Mouse (Mus musculus) heart, embryonic 10.5 days (tissue): ENCODE data around the gene Map2k4. TPM values are rescaled to one million over a fixed set of nuclear protein-coding genes. Genes with fewer than 3 reads are reported as not detected.
A peak's percentile ranks its signal among the peaks of the same experiment; 100 is the strongest.

Source experiments
- DNase-seq: peaks from one replicate; pipeline ENCODE4 v3.0.0-alpha.2; 2017; ENCODE audit warnings: low spot score
- H3K27ac ChIP-seq: fragments of 300-500 bp; sonication (generic); 2 replicates; pipeline ENCODE4 v1.5.1; 2016; ENCODE audit warnings: mild to moderate bottlenecking
- H3K27me3 ChIP-seq: fragments of 300-500 bp; sonication (generic); 2 replicates; pipeline ENCODE4 v1.6.1; 2016; ENCODE audit warnings: mild to moderate bottlenecking; ENCODE audit not compliant: poor library complexity, insufficient read depth, severe bottlenecking
- H3K36me3 ChIP-seq: fragments of 300-500 bp; sonication (generic); 2 replicates; pipeline ENCODE4 v1.6.1; 2016; ENCODE audit warnings: mild to moderate bottlenecking, moderate library complexity
- H3K4me1 ChIP-seq: fragments of 300-500 bp; sonication (generic); 2 replicates; pipeline ENCODE4 v1.6.1; 2016; ENCODE audit warnings: mild to moderate bottlenecking
- H3K4me3 ChIP-seq: fragments of 300-500 bp; sonication (generic); 2 replicates; pipeline ENCODE4 v1.5.1; 2016; ENCODE audit warnings: mild to moderate bottlenecking, moderate library complexity
- H3K9me3 ChIP-seq: fragments of 300-500 bp; sonication (generic); 2 replicates; pipeline ENCODE4 v1.6.1; 2016; ENCODE audit warnings: mild to moderate bottlenecking, moderate library complexity
- WGBS: fragments of 180-500 bp; shearing (Covaris S2); methylation state at CpG from one replicate; pipeline ENCODE4 v1.1.7; 2016; 5-methylcytosine and 5-hydroxymethylcytosine counted together
- polyA plus RNA-seq: library from polyadenylated mRNA; unstranded; fragments of >200 nt; fragmentation: Nextera tagmentation; extraction: Ambion mirVana; gene quantifications from 2 replicates; pipeline ENCODE4 v1.2.1, GENCODE M21; 2016

The Map2k4 gene
- 70.3 and 71.2 TPM in 2 replicates for polyA plus RNA-seq

GRCm38 (mm10) chr11:65788154-65788553 is at the start of gene Map2k4:
Gene Map2k4 (minus strand): TSS chr11:65788297.
- H3K36me3 ChIP-seq = no peaks in the 10 kb centered on the region
- DNase-seq = peak; percentile 98
- 0% methylated on average over 36 of the region's 36 CpGs for WGBS

DNA sequence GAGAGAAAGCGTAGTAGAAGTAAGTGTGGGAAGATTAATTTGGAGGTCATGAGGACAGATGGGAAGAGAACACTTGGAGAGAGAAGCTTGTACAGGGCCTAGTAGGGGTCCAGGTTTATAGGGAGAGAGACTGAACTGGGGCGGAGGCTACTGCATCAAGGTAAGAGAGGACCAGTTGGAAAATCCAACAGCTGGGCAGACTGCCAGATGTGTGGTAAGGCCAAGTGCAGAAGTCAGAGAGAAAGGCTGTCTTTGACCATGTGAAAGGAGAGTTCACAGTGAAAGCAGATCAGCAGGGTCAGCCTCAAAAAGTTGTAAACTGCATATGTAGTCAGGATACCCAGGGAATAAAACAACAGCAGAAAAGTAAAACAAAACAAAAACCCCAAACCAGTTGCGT is 36.5 kb upstream of the Map2k4 start:
- peaks cover 60% of the 10 kb centered on the region for H3K36me3 ChIP-seq
- H3K4me3 ChIP-seq = no peak overlapping the region
- no peak overlapping the region for H3K27ac ChIP-seq
- no peaks in the 10 kb centered on the region for H3K4me1 ChIP-seq
- DNase-seq = no peak
- no peaks in the 10 kb centered on the region for H3K27me3 ChIP-seq
- 90% methylated on average over 3 of the region's 3 CpGs for WGBS
- H3K9me3 ChIP-seq = no peaks in the 10 kb centered on the region

More at GRCm38 (mm10) chr11:65788154-65788553, at the start of gene Map2k4:
- Histone ChIP-seq H3K4me1 (peaks cover 17% of the 10 kb centered on the region), H3K4me3 (peak within 1 kb of the TSS; percentile 98), H3K27ac (peak within 1 kb of the TSS; percentile 99), H3K9me3 (no peaks in the 10 kb centered on the region), H3K27me3 (no peaks in the 10 kb centered on the region)

DNA sequence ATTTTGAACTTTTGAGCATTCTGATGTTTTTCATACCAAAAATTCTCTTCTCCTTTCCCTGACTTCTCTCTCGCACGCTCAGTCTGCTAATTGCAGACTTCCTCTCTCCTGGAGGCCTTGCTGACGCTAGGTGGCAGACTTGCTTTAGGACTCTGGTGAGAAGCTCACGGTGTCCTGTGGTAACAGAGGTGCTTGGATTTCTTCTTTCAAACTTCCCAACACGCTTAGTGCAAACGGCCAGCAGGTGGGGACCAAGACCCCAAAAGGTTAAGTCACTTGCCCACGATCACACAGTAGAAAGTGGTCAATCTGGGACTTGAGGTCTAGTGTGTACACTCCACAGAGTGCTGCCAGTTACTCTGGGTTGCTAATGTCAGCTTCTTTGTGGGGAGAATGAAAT is 32.8 kb upstream of the Map2k4 start:
- Histone ChIP-seq H3K36me3 (peaks cover 50% of the 10 kb centered on the region), H3K9me3 (no peaks in the 10 kb centered on the region), H3K4me1 (no peaks in the 10 kb centered on the region), H3K27ac (no peak overlapping the region), H3K4me3 (no peak overlapping the region), H3K27me3 (no peaks in the 10 kb centered on the region)
- WGBS = 15% methylated on average over 7 of the region's 7 CpGs
- no peak for DNase-seq

DNA sequence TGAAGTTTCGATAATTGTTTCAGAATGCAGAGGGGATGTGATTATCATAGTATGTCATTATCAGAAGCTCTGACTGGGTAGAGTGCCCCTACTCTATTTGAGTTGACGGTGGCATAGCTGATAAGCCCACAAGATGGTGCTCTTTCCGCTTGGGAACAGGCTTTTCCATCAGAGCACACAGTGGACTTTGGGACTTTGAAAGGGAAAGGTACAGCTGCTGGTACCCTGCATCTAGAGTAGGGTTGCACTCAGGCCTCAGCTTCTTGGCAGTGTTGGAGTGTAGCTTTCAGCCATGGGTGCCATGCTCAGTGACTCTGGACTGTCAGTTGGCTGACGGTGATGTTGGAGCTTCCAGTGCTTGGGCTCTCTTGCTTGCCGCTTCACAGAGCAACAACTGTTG is 32.2 kb upstream of the Map2k4 start:
- H3K27me3 ChIP-seq = no peaks in the 10 kb centered on the region
- 68% methylated on average over 5 of the region's 5 CpGs for WGBS
- H3K36me3 ChIP-seq = peaks cover 55% of the 10 kb centered on the region
- H3K4me1 ChIP-seq = no peaks in the 10 kb centered on the region
- no peaks in the 10 kb centered on the region for H3K9me3 ChIP-seq
- H3K27ac ChIP-seq = no peak overlapping the region
- no peak for DNase-seq
- H3K4me3 ChIP-seq = no peak overlapping the region

DNA sequence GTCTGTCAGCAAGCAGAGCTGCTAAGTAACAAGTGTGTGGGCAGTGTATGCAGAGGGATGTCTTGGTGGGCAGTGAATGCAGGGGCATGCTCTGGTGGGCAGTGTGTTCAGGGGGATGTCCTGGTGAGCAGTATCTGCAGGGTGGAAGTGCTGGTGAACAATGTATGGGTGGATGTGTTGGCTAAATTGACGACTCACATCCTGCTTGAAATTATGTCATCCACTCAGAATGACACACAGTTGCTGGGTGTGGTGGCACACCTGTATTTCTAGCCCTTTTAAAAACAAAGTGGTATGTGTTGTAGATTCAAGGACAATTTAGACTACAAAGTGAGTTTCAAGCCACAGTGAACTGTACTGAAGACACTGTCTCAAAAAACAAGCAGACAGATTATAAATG is 30.1 kb upstream of the Map2k4 start:
- no peak for DNase-seq
- no peak overlapping the region for H3K27ac ChIP-seq
- peaks cover 53% of the 10 kb centered on the region for H3K36me3 ChIP-seq
- no peak overlapping the region for H3K4me3 ChIP-seq
- H3K4me1 ChIP-seq = no peaks in the 10 kb centered on the region
- no peaks in the 10 kb centered on the region for H3K9me3 ChIP-seq
- no peaks in the 10 kb centered on the region for H3K27me3 ChIP-seq
- WGBS = 74% methylated on average over 1 of the region's 1 CpGs

GRCm38 (mm10) chr11:65816237-65816636 is 28.1 kb upstream of the Map2k4 start:
- no peaks in the 10 kb centered on the region for H3K27me3 ChIP-seq
- WGBS = 53% methylated on average over 6 of the region's 6 CpGs
- peaks cover 37% of the 10 kb centered on the region for H3K36me3 ChIP-seq
- peaks cover 5% of the 10 kb centered on the region; the same call in 1 of the 2 replicates for H3K4me1 ChIP-seq
- no peaks in the 10 kb centered on the region for H3K9me3 ChIP-seq
- no peak for DNase-seq
- H3K27ac ChIP-seq = no peak overlapping the region
- no peak overlapping the region for H3K4me3 ChIP-seq

DNA sequence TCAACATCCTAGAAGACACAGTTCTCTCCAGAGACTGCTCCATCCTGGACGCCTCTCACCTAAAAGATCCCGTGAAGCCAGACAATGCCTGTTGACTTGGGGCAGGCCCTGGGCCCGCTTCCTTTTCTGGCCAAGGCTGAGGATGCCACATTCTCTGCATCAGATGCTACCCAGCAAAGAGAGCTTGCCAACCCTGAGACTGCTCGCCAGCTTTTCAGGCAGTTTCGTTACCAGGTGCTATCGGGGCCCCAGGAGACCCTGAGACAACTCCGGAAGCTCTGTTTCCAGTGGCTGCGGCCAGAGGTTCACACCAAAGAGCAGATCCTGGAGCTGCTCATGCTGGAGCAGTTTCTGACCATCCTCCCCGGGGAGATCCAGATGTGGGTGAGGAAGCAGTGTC is 26.3 kb upstream of the Map2k4 start:
- WGBS = 89% methylated on average over 9 of the region's 9 CpGs
- H3K4me3 ChIP-seq = no peak overlapping the region
- peaks cover 8% of the 10 kb centered on the region; the same call in 1 of the 2 replicates for H3K4me1 ChIP-seq
- H3K27ac ChIP-seq = no peak overlapping the region
- no peak for DNase-seq
- H3K9me3 ChIP-seq = no peaks in the 10 kb centered on the region
- H3K36me3 ChIP-seq = peaks cover 37% of the 10 kb centered on the region
- no peaks in the 10 kb centered on the region for H3K27me3 ChIP-seq

GRCm38 (mm10) chr11:65812088-65812487 is 24.0 kb upstream of the Map2k4 start:
- Histone ChIP-seq H3K4me1 (peaks cover 13% of the 10 kb centered on the region), H3K4me3 (no peak overlapping the region), H3K36me3 (peaks cover 29% of the 10 kb centered on the region), H3K27me3 (no peaks in the 10 kb centered on the region), H3K27ac (no peak overlapping the region), H3K9me3 (no peaks in the 10 kb centered on the region)
- DNase-seq = no peak
- 25% methylated on average over 5 of the region's 5 CpGs for WGBS

- Histone ChIP-seq H3K9me3 (no peaks in the 10 kb centered on the region), H3K27ac (peak overlapping the region; percentile 93), H3K4me1 (peaks cover 13% of the 10 kb centered on the region), H3K27me3 (no peaks in the 10 kb centered on the region), H3K36me3 (no peaks in the 10 kb centered on the region), H3K4me3 (peak overlapping the region; percentile 85)
- DNase-seq = no peak
- 43% methylated on average over 7 of the region's 7 CpGs for WGBS
Measured at GRCm38 (mm10) chr11:65807601-65808000, 19.5 kb upstream of the Map2k4 start.

- peak within 1 kb of the TSS; percentile 85 for H3K4me3 ChIP-seq
- peaks cover 9% of the 10 kb centered on the region for H3K4me1 ChIP-seq
- DNase-seq = peak; percentile 99
- H3K36me3 ChIP-seq = no peaks in the 10 kb centered on the region
- under 1% methylated on average over 58 of the region's 58 CpGs for WGBS
- H3K9me3 ChIP-seq = no peaks in the 10 kb centered on the region
- no peaks in the 10 kb centered on the region for H3K27me3 ChIP-seq
- H3K27ac ChIP-seq = peak within 1 kb of the TSS; percentile 93
Measured at GRCm38 (mm10) chr11:65806909-65807504, 18.9 kb upstream of the Map2k4 start, which contains the start of gene Zkscan6. Gene Zkscan6 (plus strand): TSS chr11:65807175.

- H3K4me3 ChIP-seq = peak overlapping the region; percentile 85
- H3K27ac ChIP-seq = peak overlapping the region; percentile 93
- no peaks in the 10 kb centered on the region for H3K9me3 ChIP-seq
- H3K27me3 ChIP-seq = no peaks in the 10 kb centered on the region
- WGBS = under 1% methylated on average over 20 of the region's 20 CpGs
- peaks cover 8% of the 10 kb centered on the region for H3K4me1 ChIP-seq
- no peak for DNase-seq
- no peaks in the 10 kb centered on the region for H3K36me3 ChIP-seq
Measured at GRCm38 (mm10) chr11:65806321-65806904, 18.3 kb upstream of the Map2k4 start.

- Histone ChIP-seq H3K36me3 (no peaks in the 10 kb centered on the region), H3K4me1 (no peaks in the 10 kb centered on the region), H3K27ac (no peak overlapping the region), H3K27me3 (no peaks in the 10 kb centered on the region), H3K4me3 (no peak overlapping the region), H3K9me3 (no peaks in the 10 kb centered on the region)
- no peak for DNase-seq
- WGBS = 52% methylated on average over 3 of the region's 3 CpGs
Measured at GRCm38 (mm10) chr11:65801899-65802298, 13.8 kb upstream of the Map2k4 start.

- WGBS = 84% methylated on average over 1 of the region's 1 CpGs
- no peak overlapping the region for H3K4me3 ChIP-seq
Measured at GRCm38 (mm10) chr11:65795896-65796295, 7.8 kb upstream of the Map2k4 start.

More at GRCm38 (mm10) chr11:65795896-65796295, 7.8 kb upstream of the Map2k4 start:
- no peaks in the 10 kb centered on the region for H3K4me1 ChIP-seq
- no peaks in the 10 kb centered on the region for H3K36me3 ChIP-seq
- DNase-seq = no peak
- no peaks in the 10 kb centered on the region for H3K9me3 ChIP-seq
- H3K27ac ChIP-seq = no peak overlapping the region
- H3K27me3 ChIP-seq = no peaks in the 10 kb centered on the region
